32 mouse cellular contexts compared by ENCODE assay signal in genomic region chr5:108104306-108104705, GRCm38 (mm10).
"Had no signal": no experiment of that assay in that cellular context is flagged by ENCODE, and none has a peak within 500 bp of the region (broad histone marks: within the 10 kb centered on the region; RNA-seq: fewer than 3 reads in every experiment).

No protein-coding gene starts in this region.

- H3K9me3 ChIP-seq: heart, embryonic 12.5 days; heart, embryonic 13.5 days; heart, embryonic 15.5 days; hindbrain, embryonic 10.5 days; hindbrain, embryonic 12.5 days; hindbrain, embryonic 13.5 days; hindbrain, embryonic 15.5 days; intestine, embryonic 15.5 days; kidney, embryonic 15.5 days had no signal

- H3K9ac ChIP-seq: heart, embryonic 12.5 days; heart, embryonic 13.5 days; heart, embryonic 15.5 days; hindbrain, embryonic 12.5 days; hindbrain, embryonic 13.5 days; hindbrain, embryonic 14.5 days; hindbrain, embryonic 15.5 days; intestine, embryonic 15.5 days; kidney, embryonic 15.5 days had no signal

- ATAC-seq: hindbrain, embryonic 16.5 days; inflammation-experienced regulatory T-cells, adult 6 months; intestine, embryonic 15.5 days; intestine, embryonic 16.5 days; intestine, postnatal 0 days had no signal

- H3K27ac ChIP-seq: heart, embryonic 13.5 days; heart, embryonic 15.5 days; hindbrain, embryonic 10.5 days; hindbrain, embryonic 12.5 days; hindbrain, embryonic 13.5 days; hindbrain, embryonic 14.5 days; hindbrain, embryonic 15.5 days; intestine, embryonic 15.5 days; kidney, embryonic 15.5 days; kidney, postnatal 0 days; layer of hippocampus, adult 2 months; left cerebral cortex, adult 2 months had no signal

- H3K4me2 ChIP-seq: heart, embryonic 11.5 days; heart, embryonic 12.5 days; heart, embryonic 13.5 days; heart, embryonic 15.5 days; hindbrain, embryonic 12.5 days; hindbrain, embryonic 13.5 days; hindbrain, embryonic 14.5 days; hindbrain, embryonic 15.5 days; intestine, embryonic 15.5 days; kidney, embryonic 15.5 days had no signal

- DNase-seq: heart, postnatal 10 days; heart, postnatal 14 days; heart, postnatal 4 days; kidney, adult 11 months; kidney, adult 18-20 months; kidney, adult 2 months; kidney, adult 8-10 months; kidney, adult 9 months; kidney, postnatal 10 days; kidney, postnatal 14 days; kidney, postnatal 25 days; kidney, postnatal 4 days; layer of hippocampus, adult 9-11 months; layer of hippocampus, postnatal 36 days had no signal

- H3K27me3 ChIP-seq: heart, embryonic 12.5 days; heart, embryonic 13.5 days; heart, embryonic 15.5 days; hindbrain, embryonic 12.5 days; hindbrain, embryonic 13.5 days; hindbrain, embryonic 15.5 days; intestine, embryonic 15.5 days; kidney, embryonic 15.5 days had no signal

- H3K4me3 ChIP-seq: heart, embryonic 12.5 days; heart, embryonic 13.5 days; heart, embryonic 15.5 days; hindbrain, embryonic 10.5 days; hindbrain, embryonic 12.5 days; hindbrain, embryonic 13.5 days; hindbrain, embryonic 15.5 days; intestine, embryonic 15.5 days; kidney, embryonic 15.5 days; layer of hippocampus, adult 2 months; left cerebral cortex, adult 2 months had no signal

- H3K4me1 ChIP-seq: heart, embryonic 12.5 days; heart, embryonic 13.5 days; heart, embryonic 15.5 days; hindbrain, embryonic 10.5 days; hindbrain, embryonic 12.5 days; hindbrain, embryonic 13.5 days; hindbrain, embryonic 15.5 days; intestine, embryonic 15.5 days; kidney, embryonic 15.5 days had no signal
